Mouse (Mus musculus) stomach, postnatal 0 days (tissue): ENCODE measurements around the gene Akp3.

ENCODE experiments used
- CTCF ChIP-seq: IDR thresholded peaks from 2 replicates; pipeline ENCODE4 v1.5.1; 2016; ENCODE audit warnings: antibody characterized with exemption, low read depth, mild to moderate bottlenecking, moderate library complexity
- EP300 ChIP-seq: optimal IDR thresholded peaks from 2 replicates; pipeline ENCODE3; 2016; ENCODE audit warnings: antibody characterized with exemption

DNA sequence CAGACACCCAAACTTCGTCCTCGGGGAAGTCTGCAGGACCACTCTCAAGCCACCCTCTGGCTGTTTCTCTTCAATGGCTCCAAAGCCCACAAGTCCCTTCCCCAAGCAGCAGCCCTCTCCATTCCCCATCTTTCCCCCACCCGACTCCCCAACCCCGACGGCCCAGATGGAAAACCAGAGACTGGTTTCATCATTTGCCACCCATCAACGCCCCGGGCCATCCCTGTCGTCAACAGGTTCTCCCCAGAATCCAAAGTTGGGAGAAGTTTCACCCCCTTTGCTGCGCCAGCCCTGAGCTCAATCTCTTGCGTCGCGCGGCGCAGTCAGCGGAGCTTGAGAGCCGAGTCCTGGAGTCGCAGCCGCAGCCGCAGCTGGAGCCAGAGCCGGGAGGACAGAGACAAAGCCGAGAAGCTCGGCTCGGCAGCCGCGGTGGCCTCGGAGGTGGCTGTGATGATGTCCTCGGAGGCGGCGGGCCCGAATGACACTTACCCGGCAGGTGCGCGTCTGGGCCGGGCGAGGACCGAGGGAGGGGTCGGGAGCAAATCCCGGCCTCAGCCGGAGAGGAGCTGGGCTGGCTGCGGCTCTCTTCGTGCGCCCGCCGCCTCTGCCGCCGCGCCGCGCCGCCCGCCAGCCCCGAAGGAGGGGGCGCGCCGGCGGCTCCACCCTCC is 30.9 kb downstream of the Akp3 start:
- TF ChIP-seq EP300 (no peak), CTCF (no peak)
